Mouse (Mus musculus) adrenal gland, adult (tissue): ENCODE data around the gene Dcst1.

ENCODE experiments used
- DNase-seq, 2 experiments: peaks; one replicate each; pipeline ENCODE4 v3.0.0; 2022 to 2023; ENCODE audit warnings: low spot score in 1 of 2; ENCODE audit not compliant: inconsistent age in 2 of 2

Dcst1 gene

DNA sequence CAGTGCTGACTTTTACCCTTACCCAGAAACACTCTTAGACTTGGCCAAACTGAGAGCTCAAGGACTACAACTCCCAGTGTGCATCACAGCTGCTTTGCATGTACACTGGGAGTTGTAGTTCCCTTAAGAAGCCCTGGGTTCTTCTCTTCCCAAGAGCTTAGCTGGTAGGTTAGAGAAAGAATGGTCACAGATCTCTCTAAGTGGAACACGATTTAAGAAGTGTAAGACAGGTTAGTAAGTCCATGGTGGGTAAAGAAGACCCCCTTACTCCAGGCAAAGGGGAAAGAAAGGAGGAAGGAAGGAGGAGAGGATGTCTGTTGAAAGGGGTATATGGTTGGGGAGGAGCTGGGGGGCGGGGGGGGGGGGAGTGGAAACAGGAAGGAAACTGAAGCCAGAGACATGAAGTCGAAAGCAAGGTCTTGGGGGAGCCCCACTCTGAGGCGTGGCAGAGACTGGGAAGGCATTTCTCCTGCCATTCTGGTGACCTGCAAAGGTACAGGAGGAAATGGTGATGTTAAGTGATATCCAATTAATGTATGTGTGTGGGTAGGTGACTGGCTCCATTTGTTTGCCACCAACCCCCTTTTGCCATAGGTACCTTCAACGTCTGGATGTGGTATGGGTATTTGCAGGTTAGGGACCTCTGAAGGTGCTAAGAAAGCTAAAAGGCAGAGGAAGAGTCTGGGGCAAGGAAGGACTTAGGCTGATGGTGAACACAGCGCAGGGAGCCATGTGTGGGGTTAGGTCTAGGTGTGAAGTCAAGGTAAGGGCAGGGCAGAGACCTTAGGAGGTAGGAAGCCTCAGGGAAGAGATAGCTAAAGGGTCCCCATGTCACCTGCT is 24.1 kb upstream of the Dcst1 start:
- peak in 1 of 2 experiments; percentile 64 for DNase-seq

DNA sequence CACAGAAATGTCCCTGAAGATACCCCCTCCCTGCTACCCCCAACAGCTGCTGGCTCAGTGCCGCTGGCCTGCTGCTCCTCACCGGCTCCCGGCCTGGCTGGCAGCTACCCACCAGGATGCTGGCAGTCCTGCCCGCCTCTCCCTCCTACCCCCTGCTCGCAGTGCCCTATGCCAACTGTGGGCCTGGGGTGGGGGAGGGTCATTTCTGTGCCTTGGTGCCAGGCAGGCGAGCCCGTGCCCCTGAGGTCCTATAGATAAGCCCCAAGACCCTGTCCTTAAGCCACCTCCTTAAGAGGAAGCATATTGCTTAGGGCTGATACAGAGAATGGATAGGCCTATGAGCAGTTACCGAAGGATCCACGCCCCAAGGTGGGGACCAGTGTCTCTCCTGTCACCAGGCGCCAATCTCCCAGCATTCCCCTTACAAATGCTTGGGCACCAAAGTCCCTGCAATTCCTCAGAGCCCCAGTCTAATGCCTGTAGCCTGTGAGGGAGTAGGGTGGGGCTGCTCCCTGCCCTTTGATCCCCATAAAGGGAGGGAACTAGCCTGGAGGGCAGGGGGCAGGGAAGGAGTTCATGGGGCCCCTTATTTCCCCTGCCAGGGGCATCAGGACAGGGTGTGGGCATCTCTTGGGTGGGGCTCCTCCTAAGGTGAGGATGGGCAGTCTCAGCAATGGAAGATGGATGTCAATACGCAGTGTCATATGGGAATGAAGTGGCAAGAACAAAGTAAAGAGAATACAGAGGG is 23.3 kb upstream of the Dcst1 start:
- peak; percentile 44 to 76 for DNase-seq

DNA sequence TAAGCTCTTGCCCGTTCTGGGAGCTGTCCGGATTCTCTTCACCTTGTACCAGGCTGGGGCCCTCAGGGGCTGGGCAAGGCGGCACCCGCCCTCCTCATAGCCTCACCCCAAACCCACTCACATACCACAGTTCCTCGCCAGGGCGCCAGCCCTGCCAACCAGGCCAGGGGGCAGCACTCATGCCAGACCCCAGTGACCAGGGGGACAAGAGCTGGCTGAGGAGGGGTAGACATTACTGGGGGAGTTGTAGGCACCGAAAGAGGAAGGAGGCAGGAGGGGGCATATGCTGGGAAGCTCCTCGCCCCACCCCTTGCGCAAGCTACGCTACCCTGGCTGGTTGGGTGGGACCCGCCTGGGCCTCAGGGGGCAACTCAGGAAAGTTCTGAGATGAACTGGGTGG is 22.6 kb upstream of the Dcst1 start:
- DNase-seq: peak; percentile 40 to 76

DNA sequence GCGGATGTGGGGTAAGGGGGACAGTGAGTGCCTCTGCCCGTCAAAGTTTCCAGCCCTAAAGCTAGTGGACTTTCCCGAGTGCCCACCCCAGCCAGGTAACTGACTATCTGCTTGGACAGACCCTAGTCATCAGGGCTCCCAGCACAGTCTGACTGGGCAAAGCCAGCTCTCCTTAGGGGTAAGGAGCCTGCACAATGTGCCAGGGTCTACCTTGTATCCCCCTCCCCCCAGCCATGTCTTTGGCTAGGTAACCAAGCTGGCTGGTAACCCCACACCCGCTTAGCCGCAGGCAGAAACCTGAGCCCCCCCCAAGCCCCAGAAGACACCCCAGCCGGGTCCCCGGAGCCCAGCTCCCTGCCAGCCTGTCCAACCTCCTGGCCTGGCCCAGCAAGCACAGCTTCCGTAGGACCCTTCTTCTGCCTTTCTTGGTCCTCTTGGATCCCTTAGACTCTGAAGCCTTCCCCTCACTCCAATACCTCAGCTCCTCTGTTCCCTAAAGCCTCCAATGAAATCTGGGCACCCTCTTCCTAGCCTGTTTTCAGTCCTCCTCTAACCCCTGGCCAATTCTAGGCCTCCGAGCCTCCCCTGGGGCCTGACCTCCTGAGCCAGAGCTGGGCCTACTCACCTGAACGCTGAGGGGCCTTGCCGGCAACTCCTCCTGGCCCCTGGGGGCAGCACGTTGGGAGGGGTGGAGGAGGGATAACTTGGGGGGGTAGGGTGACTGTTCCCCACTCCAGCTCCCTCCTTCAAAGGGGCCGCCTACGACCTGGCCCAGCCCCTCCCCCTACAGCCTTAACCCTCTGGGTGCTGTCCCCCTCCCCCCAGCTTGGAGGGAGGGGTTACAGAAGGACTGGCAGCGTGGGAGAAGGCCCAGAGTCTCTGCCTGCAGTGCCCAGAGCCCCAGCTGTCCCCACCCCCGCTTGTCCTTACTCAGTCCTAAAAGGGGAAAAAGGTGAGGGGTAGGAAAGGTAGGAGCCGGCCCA is 21.7 kb upstream of the Dcst1 start:
- peak; percentile 38 to 65 for DNase-seq

DNA sequence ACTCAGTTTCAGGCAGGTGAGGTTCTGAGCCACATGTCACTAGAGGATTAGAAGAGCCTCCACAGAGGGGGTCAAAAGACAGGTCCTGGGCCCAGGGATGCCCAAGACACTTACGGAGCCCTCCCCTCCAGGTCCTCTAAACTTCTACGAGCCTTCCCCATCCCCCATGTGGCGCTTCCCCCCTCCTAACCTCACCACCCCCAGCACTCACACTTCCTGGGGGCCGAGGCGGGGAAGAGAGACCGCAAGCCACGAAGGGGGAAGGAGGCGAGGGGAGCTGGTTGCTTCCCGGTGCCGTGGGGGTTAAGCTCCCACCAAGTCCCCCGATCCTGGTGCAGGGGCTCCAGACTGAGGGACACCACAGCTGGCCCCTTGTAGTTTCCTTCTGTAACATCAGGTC is 20.4 kb upstream of the Dcst1 start:
- DNase-seq: peak in 1 of 2 experiments; percentile 30

DNA sequence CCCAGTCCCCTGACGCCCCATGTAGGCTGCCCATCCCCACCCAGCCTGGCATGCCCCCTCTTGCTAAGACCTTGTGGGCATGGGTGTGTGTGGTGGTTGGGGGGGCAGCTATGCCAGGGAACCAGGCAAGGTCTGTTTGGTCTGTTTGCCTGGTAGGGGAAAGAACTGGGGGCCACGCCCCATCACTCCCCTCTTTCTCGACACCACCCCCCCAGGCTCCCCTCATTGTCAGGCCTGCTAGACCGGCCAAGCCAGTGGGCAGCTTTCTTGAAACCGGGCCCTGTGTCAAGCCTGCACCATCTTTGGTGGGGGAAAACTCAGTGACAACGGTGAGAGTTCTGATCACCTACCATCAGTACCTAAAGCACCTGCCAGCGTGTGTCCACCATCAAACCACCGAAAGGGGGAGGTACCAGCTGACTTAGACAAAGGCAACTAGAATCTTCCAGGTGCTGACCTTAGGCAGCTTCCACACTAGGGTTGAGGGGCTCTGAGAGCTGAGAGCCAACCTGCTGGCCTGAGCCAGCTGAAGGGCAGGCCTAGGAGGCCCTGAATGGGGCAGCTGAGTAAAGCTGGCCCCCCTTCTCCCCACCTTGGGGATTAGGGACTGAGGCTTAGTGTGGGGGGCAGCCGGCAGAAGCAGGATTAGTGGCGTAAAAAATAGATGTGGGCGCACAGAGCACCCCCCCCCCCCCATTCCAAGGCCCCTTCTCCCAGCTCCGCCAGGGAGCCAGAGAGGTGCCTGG is 19.5 kb upstream of the Dcst1 start:
- DNase-seq: peak in 1 of 2 experiments; percentile 34

DNA sequence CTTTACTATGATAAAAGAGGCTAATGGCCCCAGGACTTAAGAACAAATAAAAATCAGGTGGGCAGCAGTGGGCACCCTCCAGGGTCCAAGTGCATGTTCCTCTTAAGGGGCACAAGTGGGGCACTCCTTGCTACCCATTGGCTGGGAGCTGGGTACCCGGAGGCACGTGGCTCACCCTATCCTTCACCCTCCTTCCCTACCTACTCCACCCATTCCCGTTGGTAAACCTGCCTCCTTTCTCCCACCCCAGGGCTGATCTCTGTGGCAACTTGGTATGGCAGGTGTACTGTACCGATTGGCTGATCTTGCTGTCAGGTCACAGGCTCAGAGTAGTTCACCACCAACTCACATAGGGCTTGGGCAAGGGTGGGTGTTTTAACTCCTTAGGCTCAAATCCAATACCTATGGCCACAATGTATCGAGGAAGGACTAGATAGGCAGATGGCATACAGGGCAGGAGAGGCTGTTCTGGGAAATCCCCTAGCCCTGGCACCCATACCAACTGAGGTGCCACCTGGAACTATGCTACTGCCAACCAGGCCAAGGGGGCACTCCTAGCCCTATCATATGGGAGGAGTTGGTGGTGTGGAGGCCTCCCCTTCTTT is 18.7 kb upstream of the Dcst1 start:
- DNase-seq: peak in 1 of 2 experiments; percentile 34

DNA sequence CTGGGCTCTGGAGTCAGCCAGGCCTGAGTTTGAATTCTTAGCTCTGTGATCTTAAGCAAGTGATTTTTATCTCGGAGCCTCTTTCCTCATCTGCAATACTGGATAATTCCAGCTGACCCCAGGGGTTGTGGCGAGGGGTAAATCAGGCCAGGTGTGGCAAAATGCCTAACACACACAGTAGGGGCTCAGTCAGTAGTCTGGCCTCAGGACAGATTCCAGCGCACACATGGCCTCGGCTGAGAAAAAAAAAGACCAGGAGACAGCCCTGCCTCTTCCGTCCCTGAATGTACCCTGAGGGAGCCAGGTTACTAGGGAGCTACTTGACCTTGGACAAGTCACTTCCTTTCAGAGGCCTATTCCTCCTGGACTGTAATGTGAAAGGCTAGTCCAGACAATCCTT is 17.9 kb upstream of the Dcst1 start:
- peak in 1 of 2 experiments; percentile 49 for DNase-seq

DNA sequence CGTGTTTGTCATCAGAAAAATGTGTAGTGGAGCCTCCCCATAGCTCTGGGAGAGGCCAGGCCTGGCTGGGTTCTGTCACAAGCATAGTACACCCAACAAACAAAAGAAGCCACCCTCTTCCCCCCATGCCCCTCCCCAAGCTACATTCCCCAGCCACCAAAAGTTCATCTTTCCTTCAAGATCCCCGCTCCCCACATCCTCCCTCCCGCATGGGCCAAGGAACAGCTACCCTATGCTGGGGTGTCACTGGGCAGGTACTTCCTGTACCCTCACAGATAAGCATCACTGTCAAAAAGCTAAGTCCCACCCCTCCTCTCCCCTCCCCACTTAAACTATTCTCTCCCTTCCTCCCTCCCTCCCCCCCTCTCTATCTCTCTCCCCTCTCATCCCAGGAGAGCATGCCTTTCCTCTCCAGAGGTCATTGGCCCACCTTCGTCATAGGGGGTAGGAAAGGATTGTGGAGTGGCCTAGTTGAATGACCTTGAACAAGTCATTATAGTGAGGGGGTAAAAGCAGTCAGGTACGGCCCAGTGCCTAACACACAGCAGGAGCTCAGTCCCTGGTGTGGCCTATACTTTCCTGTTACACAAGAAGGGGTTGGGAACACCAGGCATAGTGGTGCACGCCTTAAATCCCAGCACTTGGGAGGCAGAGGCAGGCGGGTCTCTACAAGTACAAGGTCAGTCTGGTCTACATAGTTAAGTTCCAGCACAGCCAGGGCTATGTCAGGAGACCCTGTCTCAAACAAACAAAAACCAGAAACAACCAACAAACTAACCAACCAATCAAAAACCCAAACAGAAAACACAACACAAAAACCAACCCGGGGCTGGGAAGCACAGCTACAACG is 17.2 kb upstream of the Dcst1 start:
- DNase-seq: no peak

DNA sequence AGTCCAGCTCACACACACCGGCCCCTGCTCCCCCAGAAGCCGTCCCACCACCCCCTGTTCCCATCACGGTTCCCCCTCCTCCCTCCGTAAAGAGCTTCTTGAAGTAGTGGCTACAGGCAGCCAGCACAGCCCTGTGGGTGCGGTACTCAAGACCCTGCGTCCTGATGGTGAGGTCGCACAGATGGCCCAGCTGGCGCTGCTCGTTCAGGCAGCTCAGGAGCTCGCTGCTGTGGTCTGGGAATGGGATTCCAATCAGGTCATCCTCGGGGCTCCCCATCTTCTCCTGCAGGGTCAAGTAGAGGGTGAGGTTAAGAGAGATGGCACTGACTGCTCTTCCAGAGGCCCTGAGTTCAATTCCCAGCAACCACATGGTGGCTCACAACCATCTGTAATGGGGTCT is 16.2 kb upstream of the Dcst1 start:
- no peak for DNase-seq

DNA sequence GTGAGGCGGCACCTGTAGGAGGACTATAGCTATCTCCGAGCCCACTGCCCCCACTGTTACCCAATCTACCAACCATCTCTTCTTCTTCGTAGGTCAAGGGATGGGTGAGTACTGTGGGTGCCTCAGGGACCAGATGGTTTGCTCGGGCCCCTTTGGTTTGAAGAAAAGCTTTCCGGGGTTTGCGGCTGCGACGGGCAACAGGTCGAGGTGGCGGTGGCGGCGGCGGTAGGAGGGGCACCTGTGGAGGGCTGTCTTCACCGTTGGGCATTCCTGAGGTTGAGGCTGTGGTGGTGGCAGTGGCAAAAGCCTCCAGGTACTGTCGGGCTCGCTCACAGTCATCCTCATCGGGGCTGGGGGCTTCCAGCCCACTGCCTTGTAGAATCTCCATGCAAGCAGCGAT is 15.7 kb upstream of the Dcst1 start:
- peak in 1 of 2 experiments; percentile 27 for DNase-seq

DNA sequence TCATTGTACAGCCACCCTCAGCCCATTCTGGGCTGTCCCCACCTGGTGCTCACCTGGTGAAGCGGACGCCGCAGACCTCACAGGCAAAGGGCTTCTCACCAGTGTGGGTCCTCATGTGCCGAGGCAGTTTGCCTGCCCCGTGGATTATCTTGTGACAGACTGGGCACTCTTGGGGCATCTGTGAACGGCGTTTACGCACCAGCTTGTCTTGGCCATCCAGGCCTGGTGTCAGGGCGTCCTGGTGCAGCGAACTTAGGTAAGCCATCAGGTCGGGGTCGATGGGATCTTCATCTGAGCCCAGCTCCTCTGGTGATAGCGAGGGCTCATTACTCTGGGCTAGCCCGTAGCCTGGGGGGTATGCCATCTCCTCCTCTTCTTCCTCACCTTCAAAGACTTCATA is 15.2 kb upstream of the Dcst1 start:
- DNase-seq: no peak

DNA sequence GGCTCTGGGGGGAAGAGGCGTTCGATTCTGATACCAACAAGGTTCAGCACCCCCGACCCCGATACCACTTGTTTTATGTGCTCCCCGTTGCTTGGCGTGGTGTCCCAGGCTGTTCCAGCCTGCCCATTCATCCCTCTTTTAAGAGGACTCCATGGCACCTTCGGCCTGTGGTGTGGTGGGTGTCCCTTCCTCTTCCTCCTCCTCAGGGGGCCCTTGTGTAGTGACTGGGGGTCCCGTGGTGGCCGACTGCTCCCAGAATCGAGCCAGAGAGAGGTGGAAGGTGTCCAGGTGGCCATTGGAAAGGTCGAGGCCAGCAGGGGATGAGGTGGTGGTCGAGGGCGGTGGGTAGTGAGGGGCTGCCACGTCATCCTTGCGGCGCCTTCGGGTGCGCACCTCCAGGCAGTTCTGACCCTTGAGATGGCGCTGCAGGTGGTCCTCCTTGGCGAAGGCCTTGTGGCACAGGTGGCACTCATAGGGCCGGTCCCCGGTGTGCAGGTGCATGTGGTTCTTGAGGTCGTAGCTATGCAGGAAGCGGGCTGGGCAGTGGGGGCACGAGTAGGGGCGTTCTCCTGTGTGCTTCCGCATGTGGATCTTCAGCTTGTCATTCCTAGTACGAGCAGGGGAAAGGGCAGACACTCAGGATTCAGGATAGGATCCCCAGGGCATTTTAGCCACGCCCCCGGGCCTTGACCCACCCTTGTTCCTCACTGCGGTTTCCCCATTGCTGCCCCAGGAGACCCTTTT is 14.5 kb upstream of the Dcst1 start:
- peak in 1 of 2 experiments; percentile 62 for DNase-seq

DNA sequence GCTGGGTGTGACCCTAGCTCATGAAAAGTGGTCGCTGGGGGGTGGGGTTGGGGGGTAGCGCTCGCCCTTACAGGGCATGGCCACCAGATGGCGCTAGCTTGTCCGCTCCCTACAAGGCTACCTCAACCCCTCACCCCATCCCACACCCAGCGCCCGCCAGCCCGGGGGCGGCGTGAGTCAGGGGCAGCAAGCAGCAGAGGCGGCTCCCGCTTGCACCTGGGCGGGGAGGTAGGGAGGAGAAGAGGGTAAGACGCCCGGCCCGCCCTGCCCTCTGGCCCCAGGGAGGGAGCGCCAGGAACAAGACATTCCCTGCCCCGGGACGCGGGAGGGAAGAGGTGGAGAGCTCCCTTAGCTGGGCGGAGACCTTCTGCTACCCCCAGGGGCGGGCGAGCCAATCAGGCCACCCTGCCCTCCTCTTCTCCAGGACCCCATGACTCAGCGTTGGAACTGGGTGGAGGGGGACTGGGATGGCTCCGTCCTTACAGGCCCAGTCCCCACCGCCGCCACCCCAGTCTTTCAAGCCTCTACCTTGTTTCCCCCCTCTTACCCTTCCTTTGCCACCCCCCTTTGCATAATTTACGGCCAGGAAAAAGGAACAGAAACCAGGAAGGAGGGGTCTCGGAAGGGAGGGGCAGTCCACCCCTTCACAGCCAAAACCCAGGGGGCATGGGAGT is 13.5 kb upstream of the Dcst1 start:
- peak; percentile 84 to 92 for DNase-seq

DNA sequence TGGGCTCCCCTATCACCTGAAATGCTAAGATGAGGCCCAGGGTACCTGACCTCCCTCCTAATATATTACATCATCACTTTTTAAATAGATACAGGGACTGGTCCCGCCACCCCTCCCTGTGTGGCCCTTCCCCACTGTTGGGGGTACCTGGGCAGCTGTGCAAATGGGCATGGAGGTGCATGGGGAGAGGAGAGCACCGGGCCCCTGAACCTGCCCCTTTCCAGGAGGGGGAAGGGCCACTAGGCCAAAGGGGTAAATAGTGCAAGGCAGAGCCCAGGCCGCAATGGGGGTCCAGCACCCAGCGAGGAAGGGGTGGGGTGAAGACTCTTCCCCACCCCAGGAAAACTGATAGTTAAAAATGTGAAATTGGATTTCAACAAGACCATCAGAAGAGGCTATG is 12.8 kb upstream of the Dcst1 start:
- no peak for DNase-seq

DNA sequence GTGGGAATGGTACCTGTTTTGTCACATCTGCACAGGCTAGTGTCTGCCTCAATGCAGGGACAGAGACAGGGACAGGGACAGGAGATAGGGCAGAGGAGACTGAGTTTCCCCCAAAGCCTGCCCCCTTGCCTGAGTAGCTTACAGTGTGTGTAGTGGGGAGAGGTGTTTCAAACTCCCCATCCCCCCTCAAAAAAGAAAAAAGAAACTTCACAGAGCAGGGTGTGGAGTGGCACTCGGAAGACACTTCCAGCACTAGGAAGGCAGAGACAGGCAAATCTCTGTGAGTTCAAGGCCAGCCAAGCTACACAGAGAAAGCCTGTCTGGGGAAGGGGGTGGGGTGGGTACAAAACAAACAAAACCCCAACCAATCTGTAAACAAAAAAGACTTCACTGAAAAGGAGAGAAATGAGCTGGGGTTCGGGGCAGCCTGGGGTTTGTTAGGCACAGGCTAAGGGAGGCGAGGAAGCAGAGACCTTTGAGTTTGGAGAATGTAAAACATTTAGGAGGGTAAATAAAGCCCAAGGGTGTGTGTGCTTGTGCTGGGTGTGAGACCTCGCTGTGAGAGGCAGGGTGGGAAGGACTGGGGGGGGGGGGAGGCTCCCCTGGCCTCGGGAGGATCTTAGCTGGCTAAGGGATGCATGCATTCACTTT is 8.7 kb upstream of the Dcst1 start:
- no peak for DNase-seq

DNA sequence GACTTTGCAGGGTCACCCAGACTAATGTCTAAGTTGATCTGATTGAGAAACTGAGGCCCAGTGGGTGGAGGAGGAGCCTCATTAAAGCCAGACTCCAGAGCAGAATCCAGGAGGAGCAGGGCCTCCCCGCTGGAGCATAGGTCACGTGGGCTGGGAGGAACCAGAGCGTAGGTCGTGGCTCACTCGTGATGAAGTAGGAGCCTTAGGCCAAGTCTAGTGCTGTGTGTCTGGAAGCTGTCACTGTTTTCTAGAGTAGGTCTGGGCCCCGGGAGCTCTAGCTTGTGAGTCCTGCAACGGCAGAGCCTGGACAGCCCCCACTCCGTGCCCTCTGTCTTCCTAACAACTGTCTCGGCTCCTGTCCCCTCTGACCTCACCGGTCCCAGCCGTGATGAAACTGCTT is 2.3 kb upstream of the Dcst1 start:
- DNase-seq: peak; percentile 11 to 50
